Mouse (Mus musculus) forebrain, embryonic 16.5 days (tissue): ENCODE results near the gene Ctnna2. TPM values are rescaled to one million over a fixed set of nuclear protein-coding genes. Genes with fewer than 3 reads are reported as not detected.

ENCODE experiments used
- ATAC-seq: fragments of 200-750 bp; cut with Nextera tagmentation; 2 replicates; pipeline ENCODE4 v1.8.0; 2017; ENCODE audit warnings: mild to moderate bottlenecking, moderate library complexity
- H3K27ac ChIP-seq: fragments of 300-500 bp; sonication (generic); 2 replicates; pipeline ENCODE4 v1.5.1; 2014; ENCODE audit warnings: low read length, control low read depth
- H3K27me3 ChIP-seq: fragments of 300-500 bp; sonication (generic); replicated peaks from 2 replicates; pipeline ENCODE4 v1.6.1; 2014; ENCODE audit warnings: low read length; ENCODE audit not compliant: control insufficient read depth, insufficient read depth
- H3K36me3 ChIP-seq: fragments of 300-500 bp; sonication (generic); 2 replicates; pipeline ENCODE4 v1.6.1; 2014; ENCODE audit not compliant: control insufficient read depth, insufficient read depth
- H3K4me1 ChIP-seq: fragments of 300-500 bp; sonication (generic); replicated peaks from 2 replicates; pipeline ENCODE4 v1.6.1; 2014; ENCODE audit warnings: low read length; ENCODE audit not compliant: control insufficient read depth, insufficient read depth
- H3K4me2 ChIP-seq: fragments of 300-500 bp; sonication (generic); 2 replicates; pipeline ENCODE4 v1.6.1; 2014; ENCODE audit warnings: mild to moderate bottlenecking, low read length, control low read depth
- H3K4me3 ChIP-seq: fragments of 300-500 bp; sonication (generic); replicated peaks from 2 replicates; pipeline ENCODE4 v1.5.1; 2014; ENCODE audit warnings: mild to moderate bottlenecking, low read length, control low read depth
- H3K9ac ChIP-seq: fragments of 300-500 bp; sonication (generic); replicated peaks from 2 replicates; pipeline ENCODE4 v1.6.1; 2014; ENCODE audit warnings: low read depth, low read length, control low read depth
- H3K9me3 ChIP-seq: fragments of 300-500 bp; sonication (generic); 2 replicates; pipeline ENCODE4 v1.6.1; 2016; ENCODE audit warnings: low read length; ENCODE audit not compliant: control insufficient read depth
- WGBS: fragments of 180-500 bp; shearing (Covaris S2); extraction: QIAGEN DNeasy Blood & Tissue Kit; methylation state at CpG from one replicate; pipeline ENCODE4 v1.1.7; 2014; 5-methylcytosine and 5-hydroxymethylcytosine counted together
- polyA plus RNA-seq: library from polyadenylated mRNA; unstranded; fragments of >200 nt; fragmentation: Nextera tagmentation; extraction: Ambion mirVana; gene quantifications from 2 replicates; pipeline ENCODE4 v1.2.1, GENCODE M21; 2015

The Ctnna2 gene
- polyA plus RNA-seq, 1 experiment from 2014 or later: 149 TPM

DNA sequence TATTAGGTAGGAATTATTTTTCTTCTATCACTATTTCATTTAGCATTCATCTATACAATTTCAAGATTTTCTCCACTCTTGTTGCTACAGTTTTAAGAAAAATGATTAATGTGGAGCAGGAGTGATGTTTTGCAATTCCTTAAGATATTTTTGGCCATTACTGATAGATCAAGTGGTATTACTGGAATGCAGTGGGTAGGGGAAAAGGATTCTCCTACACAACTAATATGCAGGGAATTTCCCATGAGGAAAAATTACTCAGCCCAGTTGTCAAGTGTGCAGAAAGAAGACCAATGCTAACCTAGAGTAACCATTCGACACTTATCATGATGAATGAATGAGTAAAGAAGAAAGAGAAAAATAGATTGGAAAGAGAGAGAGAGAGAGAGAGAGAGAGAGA, 587.8 kb downstream of the Ctnna2 start:
- Histone ChIP-seq H3K4me3 (no peak overlapping the region), H3K9me3 (no peaks in the 10 kb centered on the region), H3K27ac (no peak overlapping the region), H3K4me2 (no peak overlapping the region), H3K4me1 (no peaks in the 10 kb centered on the region), H3K27me3 (no peaks in the 10 kb centered on the region), H3K36me3 (no peaks in the 10 kb centered on the region), H3K9ac (no peak overlapping the region)
- 96% methylated on average over 1 of the region's 1 CpGs for WGBS
- no peak for ATAC-seq

DNA sequence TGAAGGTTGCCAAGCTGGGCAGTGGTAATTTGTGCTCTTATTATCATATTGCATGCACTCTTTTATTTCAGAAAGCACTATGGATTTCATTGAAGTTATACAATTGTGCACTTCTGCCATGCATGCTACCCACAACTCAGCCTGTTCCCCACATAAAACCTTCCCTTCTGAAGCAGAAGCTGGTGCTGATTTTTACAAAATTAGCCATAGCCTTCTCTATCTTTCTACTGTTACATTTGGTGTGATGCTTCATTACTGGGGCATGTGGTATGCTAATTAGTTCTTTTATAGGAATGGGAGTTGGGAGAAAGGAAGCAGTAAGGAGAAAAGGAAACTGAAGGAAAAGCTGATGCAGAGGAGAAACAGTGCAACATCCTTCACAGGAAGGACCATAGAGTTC, 598.2 kb downstream of the Ctnna2 start:
- Histone ChIP-seq H3K4me1 (peaks cover 8% of the 10 kb centered on the region), H3K36me3 (no peaks in the 10 kb centered on the region), H3K9me3 (no peaks in the 10 kb centered on the region), H3K27me3 (no peaks in the 10 kb centered on the region), H3K9ac (no peak overlapping the region), H3K27ac (no peak overlapping the region), H3K4me2 (no peak overlapping the region), H3K4me3 (no peak overlapping the region)
- ATAC-seq: no peak

DNA sequence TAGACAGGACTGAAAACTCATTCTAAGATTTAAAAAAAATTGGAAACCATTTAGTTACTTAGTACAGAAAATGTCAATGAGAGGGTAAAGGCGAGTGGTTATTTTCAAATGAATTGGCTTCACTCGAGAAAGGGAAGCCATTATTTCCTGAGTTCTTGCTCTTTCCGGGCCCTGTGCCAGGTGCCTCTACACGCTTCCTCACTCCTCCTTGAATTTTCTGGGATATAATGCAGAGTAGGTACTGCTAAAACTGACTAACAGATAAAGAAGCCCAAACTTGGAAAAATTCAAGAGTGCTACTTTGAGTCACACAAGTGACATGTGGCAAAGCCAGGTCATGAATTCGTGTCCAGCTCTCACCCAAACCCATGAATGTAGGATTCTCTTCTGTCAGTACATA, 606.4 kb downstream of the Ctnna2 start:
- H3K4me2 ChIP-seq: no peak overlapping the region
- H3K9me3 ChIP-seq: no peaks in the 10 kb centered on the region
- H3K27me3 ChIP-seq: no peaks in the 10 kb centered on the region
- H3K9ac ChIP-seq: no peak overlapping the region
- no peak overlapping the region for H3K4me3 ChIP-seq
- no peak for ATAC-seq
- H3K36me3 ChIP-seq: no peaks in the 10 kb centered on the region
- 29% methylated on average over 5 of the region's 5 CpGs for WGBS
- peaks cover 7% of the 10 kb centered on the region; the same call in 1 of the 2 replicates for H3K4me1 ChIP-seq
- no peak overlapping the region for H3K27ac ChIP-seq

DNA sequence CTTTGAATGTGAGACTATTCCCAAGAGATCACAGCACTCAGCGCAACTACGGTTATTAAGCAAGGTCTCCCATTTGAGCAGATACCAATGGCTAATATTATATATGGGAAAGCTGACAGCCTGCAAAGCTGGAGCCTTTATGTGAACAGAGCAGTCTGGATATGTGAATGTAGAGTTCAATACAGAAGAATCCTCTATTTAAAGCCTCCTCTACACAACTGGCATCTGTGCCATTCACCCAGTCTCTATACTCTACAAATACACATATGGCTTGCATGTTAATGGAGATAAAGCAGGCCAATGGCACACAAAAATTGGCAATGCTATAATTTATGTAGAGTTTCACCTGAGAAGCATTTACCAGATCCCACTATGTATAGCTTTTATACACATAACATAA, 608.4 kb downstream of the Ctnna2 start:
- H3K4me1 ChIP-seq: peaks cover 7% of the 10 kb centered on the region; the same call in 1 of the 2 replicates
- no peaks in the 10 kb centered on the region for H3K27me3 ChIP-seq
- no peaks in the 10 kb centered on the region for H3K9me3 ChIP-seq
- no peak overlapping the region for H3K9ac ChIP-seq
- H3K4me2 ChIP-seq: no peak overlapping the region
- 92% methylated on average over 2 of the region's 2 CpGs for WGBS
- H3K4me3 ChIP-seq: no peak overlapping the region
- H3K36me3 ChIP-seq: no peaks in the 10 kb centered on the region
- H3K27ac ChIP-seq: no peak overlapping the region
- peak; percentile 47; the same call in 1 of the 2 replicates for ATAC-seq

DNA sequence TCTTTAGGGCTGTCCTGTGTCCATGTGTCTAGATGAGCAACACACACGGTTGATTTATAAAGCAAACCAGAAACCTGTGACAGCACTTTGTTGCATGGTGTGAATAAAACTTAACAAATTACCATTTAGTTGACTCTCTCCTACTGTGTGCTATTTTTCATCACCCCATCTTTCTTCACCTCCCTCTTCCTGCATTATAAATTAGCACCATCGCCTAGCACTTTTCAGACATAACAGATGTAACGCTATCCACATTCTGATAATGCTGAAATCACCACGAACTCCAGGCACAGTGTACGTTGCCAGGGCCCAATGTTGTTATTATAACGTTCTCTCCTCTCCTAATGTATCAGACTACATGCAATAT, 621.0 kb downstream of the Ctnna2 start:
- no peaks in the 10 kb centered on the region for H3K36me3 ChIP-seq
- H3K4me2 ChIP-seq: no peak overlapping the region
- no peaks in the 10 kb centered on the region for H3K27me3 ChIP-seq
- H3K4me1 ChIP-seq: peaks cover 4% of the 10 kb centered on the region; the same call in 1 of the 2 replicates
- no peak overlapping the region for H3K4me3 ChIP-seq
- peak; percentile 77 for ATAC-seq
- no peak overlapping the region for H3K9ac ChIP-seq
- H3K9me3 ChIP-seq: no peaks in the 10 kb centered on the region
- peak overlapping the region; percentile 20; the same call in 1 of the 2 replicates for H3K27ac ChIP-seq
- WGBS: 48% methylated on average over 6 of the region's 6 CpGs

DNA sequence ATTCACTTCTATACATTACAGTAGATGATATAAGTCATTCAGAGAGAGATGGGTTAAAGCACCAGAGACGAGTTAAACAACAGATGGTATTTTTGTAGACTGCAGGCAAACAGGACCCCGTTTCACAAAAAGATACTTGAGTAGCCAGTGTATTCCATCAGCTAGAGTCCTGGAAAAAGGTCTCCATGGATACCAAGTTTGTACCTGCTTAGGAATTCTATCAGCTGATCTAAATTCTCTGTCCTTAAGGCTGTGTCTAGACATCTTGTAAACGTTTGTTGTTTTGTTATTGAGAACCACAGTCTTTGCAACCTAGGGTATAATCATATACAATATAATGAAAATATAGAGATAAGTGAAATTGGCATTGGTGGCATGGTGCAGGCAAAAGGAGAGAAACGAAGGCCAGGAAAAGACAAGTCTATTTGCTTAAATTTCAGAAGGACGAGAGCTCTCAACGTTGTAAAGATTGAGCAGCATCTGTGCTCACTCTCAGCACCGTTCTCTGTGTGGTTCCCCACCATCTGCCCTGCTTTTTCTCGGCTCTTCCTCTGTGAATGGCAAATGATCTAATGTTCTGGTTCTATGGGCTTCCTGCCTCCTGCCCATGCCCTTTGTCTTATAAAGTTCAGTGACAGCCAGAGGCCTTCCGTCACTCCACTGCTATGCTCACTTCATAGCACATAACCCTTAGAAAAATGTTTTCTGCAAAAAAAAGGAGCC, 621.6 kb downstream of the Ctnna2 start:
- Histone ChIP-seq H3K27ac (peak overlapping the region; percentile 20; the same call in 1 of the 2 replicates), H3K4me3 (no peak overlapping the region), H3K27me3 (no peaks in the 10 kb centered on the region), H3K9ac (no peak overlapping the region), H3K4me1 (peaks cover 4% of the 10 kb centered on the region; the same call in 1 of the 2 replicates), H3K9me3 (no peaks in the 10 kb centered on the region), H3K4me2 (no peak overlapping the region), H3K36me3 (no peaks in the 10 kb centered on the region)
- 35% methylated on average over 9 of the region's 9 CpGs for WGBS
- ATAC-seq: peak; percentile 76

DNA sequence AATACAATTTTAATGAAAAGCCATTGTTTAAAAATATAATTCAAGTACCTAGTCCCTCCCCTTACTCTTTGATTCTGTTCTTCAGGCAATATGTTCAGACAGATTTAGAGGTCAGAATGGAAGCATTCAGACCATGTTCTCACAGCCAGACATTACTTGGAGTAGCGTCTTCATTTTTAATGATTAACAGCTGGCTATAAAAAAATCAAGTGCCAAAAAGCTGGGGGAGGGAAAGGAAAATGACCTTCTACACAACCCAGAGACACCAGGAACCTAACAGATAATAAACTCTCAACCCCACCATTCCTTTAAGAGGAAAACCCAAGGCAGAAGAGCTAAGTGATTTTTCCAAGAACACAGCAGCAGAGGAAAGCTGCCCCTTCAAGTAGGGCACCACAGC, 624.7 kb downstream of the Ctnna2 start:
- Histone ChIP-seq H3K4me3 (no peak overlapping the region), H3K9me3 (no peaks in the 10 kb centered on the region), H3K9ac (no peak overlapping the region), H3K27me3 (no peaks in the 10 kb centered on the region), H3K4me2 (no peak overlapping the region), H3K36me3 (no peaks in the 10 kb centered on the region), H3K27ac (no peak overlapping the region), H3K4me1 (peaks cover 4% of the 10 kb centered on the region; the same call in 1 of the 2 replicates)
- no peak for ATAC-seq
- WGBS: 21% methylated on average over 1 of the region's 1 CpGs

DNA sequence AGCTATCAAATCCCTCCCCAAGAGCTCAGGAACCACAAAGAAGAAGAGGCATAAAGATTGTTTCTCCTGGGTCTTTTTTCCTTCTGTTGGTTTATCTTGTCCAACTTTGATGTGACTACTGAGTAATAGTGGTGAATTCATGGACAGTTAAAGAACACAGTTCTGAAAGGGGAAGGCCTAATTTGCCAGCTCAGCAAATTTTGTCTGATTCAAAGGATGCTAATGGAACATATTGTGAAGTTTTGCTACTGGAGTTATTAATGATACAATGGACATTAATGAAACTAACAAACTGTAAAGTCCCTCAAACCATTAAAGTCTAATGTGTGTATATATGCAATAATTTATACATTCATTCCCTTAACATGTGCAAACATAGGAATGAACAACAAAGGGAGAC, 635.7 kb downstream of the Ctnna2 start:
- Histone ChIP-seq H3K9me3 (no peaks in the 10 kb centered on the region), H3K9ac (no peak overlapping the region), H3K27me3 (no peaks in the 10 kb centered on the region), H3K36me3 (no peaks in the 10 kb centered on the region), H3K4me2 (no peak overlapping the region), H3K27ac (no peak overlapping the region), H3K4me3 (no peak overlapping the region), H3K4me1 (no peaks in the 10 kb centered on the region)
- no peak for ATAC-seq

DNA sequence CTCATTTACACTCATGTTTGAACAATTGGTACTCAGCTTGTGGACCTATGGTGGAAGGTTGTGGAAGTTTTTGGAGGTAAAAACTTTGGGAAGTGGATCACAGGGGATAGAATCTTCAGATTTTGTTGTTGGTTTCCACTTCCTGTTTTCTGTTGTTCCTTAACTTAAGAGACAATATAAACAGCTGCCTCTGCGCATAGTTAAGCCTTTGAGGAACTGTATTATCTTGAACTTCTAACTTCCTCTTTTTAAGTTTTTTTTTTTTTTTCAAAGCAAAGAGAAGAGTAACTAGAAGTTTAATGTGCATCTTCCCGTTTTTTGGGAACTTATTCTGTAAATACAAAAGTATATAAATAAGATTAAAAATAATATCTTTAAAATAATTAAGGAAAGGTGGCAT, 644.0 kb downstream of the Ctnna2 start:
- Histone ChIP-seq H3K27ac (no peak overlapping the region), H3K36me3 (no peaks in the 10 kb centered on the region), H3K9ac (no peak overlapping the region), H3K4me3 (no peak overlapping the region), H3K9me3 (no peaks in the 10 kb centered on the region), H3K4me1 (no peaks in the 10 kb centered on the region), H3K27me3 (no peaks in the 10 kb centered on the region), H3K4me2 (no peak overlapping the region)
- WGBS: 95% methylated on average over 2 of the region's 2 CpGs
- no peak for ATAC-seq

DNA sequence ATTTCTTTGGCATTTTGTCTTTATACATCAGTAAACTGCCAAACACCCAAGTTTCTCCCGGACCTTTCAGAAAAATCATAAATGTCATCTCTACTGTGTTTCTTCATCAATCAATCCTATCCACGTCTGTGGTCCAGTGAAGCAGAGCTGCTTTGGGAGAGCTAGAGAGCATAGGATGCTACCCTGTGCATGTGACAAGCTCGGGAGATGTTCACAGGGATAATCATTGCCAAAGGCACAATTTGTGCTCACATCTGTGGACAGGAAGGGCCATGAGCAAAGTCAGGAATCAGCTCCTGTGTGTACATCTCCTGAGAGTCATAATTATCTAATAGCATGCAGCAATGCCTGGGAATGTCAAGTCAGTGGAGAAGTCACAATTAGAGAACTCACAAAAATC, 654.8 kb downstream of the Ctnna2 start:
- no peak overlapping the region for H3K4me2 ChIP-seq
- no peak overlapping the region for H3K9ac ChIP-seq
- no peak overlapping the region for H3K4me3 ChIP-seq
- no peak overlapping the region for H3K27ac ChIP-seq
- no peaks in the 10 kb centered on the region for H3K9me3 ChIP-seq
- no peaks in the 10 kb centered on the region for H3K4me1 ChIP-seq
- WGBS: 86% methylated on average over 3 of the region's 3 CpGs
- H3K36me3 ChIP-seq: no peaks in the 10 kb centered on the region
- no peak for ATAC-seq
- no peaks in the 10 kb centered on the region for H3K27me3 ChIP-seq
